Mouse (Mus musculus): ENCODE measurements around the gene Ccdc154.
"Not testable (repeated sequence)": the region's sequence is repeated elsewhere in the genome, so short reads cannot be mapped to it uniquely, and the experiment has no call there.

The Ccdc154 gene

DNA sequence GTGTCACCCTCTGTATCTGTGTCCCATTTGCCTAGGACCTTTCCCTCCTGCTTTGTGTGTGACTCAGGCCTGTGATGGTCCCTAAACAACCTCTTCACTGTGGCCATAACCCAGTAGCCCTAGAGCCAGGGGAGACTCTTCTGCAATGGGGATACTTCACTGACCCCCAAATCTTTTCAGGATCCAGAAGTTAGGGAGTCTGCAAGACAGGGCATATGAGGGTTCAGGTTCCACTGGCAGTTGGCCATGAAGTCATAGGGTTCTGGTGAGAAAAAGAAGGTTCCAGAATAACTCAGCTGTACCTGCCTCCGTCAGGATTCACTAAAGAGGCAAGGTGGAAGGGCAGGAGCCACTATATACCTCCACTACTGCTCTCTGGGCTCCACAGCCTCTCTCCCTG, at the start of gene Ccdc154:
Gene Ccdc154 (plus strand): TSS at position 301 of the 400 bp plus-strand sequence.
- no peak for DNase-seq (ENCODE audit: low spot score)

GRCm38 (mm10) chr17:25114908-25115645, 47.2 kb upstream of the Ccdc154 start:
- DNase-seq (ENCODE audit: low spot score), result no peak

DNA sequence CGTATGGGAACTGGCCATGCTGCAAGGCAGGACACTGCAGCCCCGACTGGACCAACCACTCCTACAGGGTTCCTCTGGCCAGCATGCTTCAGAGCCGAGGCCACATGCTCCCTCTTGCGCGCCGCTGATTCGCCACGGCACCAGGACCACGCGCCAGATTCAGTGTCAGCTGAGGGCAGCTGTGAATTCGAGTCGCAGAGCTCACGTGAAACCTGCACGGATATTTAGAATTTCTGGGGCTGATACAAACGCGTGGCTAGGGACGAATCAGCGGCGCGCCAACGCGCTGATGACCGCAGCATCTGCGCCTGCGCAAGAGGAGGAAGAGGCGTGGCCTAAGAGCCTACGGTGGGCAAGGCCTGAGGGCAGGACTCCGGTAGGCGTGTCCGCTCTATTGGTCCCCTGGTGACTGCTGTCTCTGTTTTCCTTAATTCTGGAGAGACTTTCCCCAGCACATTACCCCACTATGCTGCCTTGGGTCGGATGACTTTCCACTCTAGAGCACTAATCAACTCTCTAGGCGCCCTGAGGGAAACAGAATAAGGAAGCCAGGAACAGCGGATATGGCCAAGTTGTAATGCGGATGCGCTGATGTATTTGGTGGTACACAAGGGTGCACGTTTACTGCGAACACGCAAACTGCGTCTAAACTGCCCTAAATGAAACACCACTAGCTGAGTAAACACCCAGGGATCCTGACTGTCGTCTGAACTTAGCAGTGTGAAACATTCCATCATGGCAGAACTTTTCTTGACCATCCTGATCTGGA, 46.4 kb upstream of the Ccdc154 start, which contains the start of gene Telo2:
Gene Telo2 (minus strand): TSS at position 304 of the 769 bp plus-strand sequence.
- DNase-seq (ENCODE audit: low spot score), result peak; percentile 90

DNA sequence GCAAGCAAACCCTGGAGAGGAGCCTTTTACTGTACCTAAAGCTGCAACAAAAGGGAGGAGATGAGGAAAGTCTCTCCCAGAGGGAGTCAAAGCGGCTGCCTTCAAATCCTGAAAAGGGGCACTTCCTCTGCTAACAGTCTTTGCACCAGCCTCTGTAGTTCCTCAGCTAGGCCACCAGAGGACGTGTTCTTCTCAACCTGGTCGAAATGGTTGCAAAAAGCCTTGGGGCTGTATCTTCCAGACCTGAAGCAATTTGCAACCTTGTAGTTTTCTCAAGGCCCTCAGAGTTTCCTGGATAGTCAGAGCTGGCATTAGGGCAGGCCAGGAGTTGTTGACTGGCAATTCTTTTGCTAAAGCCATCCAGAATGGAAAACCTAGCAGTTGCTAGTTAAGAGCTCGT, 45.0 kb upstream of the Ccdc154 start:
- DNase-seq (ENCODE audit: low spot score), result no peak

- no peak for DNase-seq (ENCODE audit: low spot score)
Observed at GRCm38 (mm10) chr17:25120406-25120805, 41.9 kb upstream of the Ccdc154 start, which contains the start of gene Ptx4. Gene Ptx4, plus strand, starts transcription at chr17:25120760.

- no peak for DNase-seq (ENCODE audit: low spot score)
Observed at GRCm38 (mm10) chr17:25123979-25124378, 38.3 kb upstream of the Ccdc154 start.

- not testable (repeated sequence) for DNase-seq (ENCODE audit: low spot score)
Observed at GRCm38 (mm10) chr17:25125442-25126060, 36.7 kb upstream of the Ccdc154 start.

GRCm38 (mm10) chr17:25127079-25127478, 35.2 kb upstream of the Ccdc154 start:
- DNase-seq (ENCODE audit: low spot score), result no peak

DNA sequence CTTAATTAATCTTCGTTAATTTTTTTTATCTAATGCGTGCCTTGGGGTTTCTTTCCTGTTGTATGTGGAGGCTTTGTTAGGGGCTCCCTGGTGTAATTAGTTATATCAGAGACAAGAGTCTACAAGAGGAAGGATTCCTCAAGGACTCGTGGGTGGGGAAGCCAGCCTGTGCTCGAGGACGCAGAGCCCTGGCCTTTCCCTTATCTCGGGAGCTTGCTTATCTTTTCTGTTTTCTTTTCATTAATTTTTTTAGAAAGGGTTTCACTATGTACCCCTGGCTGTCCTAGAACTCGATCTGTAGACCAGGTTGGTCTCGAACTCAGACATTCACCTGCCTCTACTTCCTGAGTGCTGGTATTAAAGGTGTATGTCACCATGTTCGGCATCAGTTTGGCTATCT, 34.6 kb upstream of the Ccdc154 start:
- DNase-seq (ENCODE audit: low spot score), result no peak

DNA sequence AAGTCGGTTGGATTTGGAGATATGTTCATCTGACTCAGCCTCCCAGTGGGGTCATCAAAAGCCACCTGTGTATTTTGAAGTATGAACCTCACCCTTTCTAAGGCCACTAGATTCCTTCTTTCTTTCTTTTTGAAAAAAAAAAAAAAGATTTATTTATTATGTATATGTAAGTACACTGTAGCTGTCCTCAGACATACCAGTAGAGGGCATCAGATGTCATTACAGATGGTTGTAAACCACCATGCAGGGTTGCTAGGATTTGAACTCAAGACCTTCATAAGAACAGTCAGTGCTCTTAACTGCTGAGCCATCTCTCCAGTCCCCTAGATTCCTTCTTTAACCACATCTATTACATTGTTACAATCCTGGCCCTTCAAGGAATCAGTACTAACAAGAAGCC, 32.2 kb upstream of the Ccdc154 start:
- no peak for DNase-seq (ENCODE audit: low spot score)

- DNase-seq (ENCODE audit: low spot score), result peak; percentile 84
Observed at GRCm38 (mm10) chr17:25133275-25133698, 29.0 kb upstream of the Ccdc154 start, which contains the start of gene Clcn7. Gene Clcn7, plus strand, starts transcription at chr17:25133391.

GRCm38 (mm10) chr17:25135622-25136021, 26.6 kb upstream of the Ccdc154 start:
- DNase-seq (ENCODE audit: low spot score), result no peak

DNA sequence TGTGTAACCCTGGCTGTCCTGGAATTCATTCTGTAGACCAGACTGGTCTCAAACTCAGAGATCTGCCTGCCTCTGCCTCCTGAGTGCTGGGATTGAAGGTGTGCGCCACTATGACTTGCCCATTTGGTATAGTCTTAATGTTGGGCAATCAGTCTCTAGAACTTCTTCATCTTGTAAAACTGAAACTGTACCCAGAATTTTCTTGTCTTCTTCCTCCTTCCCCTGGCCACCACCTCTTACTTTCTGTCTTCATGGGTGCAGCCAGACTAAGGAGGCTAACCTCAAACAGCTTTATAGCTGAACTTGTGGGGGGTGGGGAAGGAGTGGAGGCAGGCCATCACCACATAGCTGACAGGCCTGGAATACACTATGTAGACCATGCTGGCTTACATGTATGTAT, 23.5 kb upstream of the Ccdc154 start:
- DNase-seq (ENCODE audit: low spot score), result no peak

DNA sequence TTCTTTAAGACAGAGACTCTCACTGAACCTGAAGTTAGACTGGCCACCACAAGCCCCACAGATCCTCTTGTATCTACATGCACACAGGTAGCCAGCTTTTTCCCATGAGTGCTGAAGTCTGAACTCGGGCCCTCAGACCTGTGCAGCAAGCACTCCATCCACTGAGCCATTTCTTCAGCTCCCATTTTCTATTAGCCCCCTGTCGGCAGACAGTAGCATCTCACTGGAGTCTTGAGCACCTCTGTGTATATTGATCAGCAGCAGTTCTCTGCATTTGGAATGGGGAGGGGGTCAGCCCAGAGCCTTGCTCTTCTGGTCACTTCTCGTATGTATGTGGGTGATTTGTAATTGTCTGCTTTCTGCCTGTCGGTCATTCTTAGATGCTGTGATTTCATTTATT, 22.3 kb upstream of the Ccdc154 start:
- DNase-seq (ENCODE audit: low spot score), result no peak

DNA sequence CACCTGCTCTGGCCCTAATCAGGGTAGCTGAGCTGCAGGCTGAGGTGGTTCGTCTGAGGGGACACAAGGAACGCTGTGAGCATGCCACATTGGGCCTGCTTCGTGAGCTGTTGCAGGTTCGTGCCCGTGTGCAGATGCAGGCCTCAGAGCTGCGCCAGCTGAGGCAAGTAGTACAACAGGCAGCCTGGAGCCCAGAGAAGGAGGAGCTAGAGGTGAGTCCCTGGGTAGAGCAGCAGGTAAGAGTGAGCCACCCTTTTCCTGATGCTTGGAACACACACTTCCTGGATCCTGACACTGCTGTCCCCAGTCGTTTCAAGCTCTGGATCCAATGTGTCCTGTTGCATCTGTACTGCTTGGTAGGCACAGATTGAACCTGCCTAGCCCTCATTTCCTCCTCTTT, 1.1 kb downstream of the Ccdc154 start:
- no peak for DNase-seq (ENCODE audit: low spot score)

GRCm38 (mm10) chr17:25164770-25165169, 2.5 kb downstream of the Ccdc154 start:
- DNase-seq (ENCODE audit: low spot score), result no peak

DNA sequence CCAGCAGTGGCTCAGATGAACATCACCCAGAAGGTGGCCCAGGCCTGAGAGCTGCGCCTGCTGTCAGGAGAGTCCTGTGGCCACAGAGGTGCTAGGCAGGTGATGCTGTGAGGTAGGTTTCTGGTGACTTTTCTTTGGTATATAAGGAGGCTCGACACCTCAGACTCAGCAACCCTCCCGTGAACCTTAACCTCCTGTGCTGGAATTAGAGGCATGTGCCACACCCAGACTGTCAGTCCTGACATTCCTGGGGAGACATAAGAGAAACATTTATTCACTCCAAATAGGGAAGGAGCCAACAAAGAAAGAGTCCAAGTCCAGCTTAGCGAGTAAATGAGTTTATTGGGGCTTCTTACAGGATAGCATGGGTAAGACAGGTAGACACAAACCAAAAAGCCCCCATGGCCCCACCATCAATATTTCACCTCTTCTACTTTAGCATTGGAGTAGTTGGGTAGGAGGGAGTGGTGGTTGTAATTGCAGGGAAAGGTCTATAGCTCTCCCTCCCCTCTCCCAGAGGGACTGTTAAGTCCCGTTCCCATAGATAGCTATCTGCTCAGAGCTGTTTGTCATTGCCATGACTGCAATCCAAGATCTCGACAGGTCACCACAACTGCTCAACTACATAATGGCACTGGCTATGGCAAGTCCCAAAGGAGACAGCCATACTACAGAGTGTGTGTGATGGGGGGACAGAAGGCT, 3.9 kb downstream of the Ccdc154 start:
- no peak for DNase-seq (ENCODE audit: low spot score)

DNA sequence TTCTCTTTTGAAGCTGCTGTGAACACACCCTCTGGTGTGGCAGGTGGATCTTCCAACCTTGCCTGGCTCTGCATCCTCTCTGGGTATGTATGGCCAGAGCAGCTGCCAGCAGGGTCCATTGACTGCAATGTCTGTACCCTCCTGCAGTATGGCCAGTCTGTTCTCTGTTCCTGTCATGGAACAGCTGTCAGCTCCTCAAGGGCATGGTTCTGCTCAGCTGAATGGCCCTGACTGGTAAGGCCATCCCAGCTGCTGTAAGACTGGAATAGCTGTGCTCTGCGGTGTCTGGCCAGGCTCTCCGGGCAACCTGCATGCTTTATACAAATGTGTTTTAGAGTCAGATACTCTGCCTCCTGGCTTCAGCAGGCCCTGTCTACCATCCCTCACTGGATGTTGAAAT, 7.4 kb downstream of the Ccdc154 start:
- DNase-seq (ENCODE audit: low spot score), result no peak

- DNase-seq (ENCODE audit: low spot score), result no peak
Observed at GRCm38 (mm10) chr17:25172558-25172957, 10.3 kb downstream of the Ccdc154 start.

- no peak for DNase-seq (ENCODE audit: low spot score)
Observed at GRCm38 (mm10) chr17:25175411-25175810, 13.2 kb downstream of the Ccdc154 start, which contains the start of gene Gm38655. Gene Gm38655, minus strand, starts transcription at chr17:25175471.

- DNase-seq (ENCODE audit: low spot score), result no peak
Observed at GRCm38 (mm10) chr17:25183232-25183631, 21.0 kb downstream of the Ccdc154 start.

DNA sequence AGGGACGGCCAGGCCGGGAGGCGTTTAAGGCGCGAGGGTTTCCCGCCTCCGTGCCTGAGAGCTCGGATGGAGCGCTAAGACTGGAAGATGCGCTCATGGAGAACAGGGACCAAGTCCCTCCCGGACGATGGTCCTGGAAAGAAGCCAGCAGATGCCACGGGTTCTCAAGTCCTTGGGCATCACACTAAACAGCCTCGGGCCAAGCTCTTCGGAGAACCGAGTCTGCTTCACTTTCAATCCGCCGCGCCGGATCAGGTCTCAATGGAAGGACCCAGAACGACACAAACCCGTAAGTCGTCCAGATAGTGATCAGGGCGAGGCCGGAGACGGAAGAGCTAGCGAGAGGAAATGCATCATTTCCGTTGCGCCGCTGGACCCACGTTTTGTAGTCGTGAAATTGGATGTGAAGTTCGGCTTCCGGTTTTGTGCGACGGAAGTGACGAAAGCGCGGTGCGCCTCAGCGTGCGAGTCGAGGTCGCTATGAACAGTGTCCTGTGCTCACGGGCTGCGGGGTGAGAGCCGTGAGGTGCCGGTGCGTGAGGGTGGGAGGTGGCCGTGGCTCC, 21.9 kb downstream of the Ccdc154 start, which contains the start of gene BC003965:
Gene BC003965 (plus strand): TSS at position 426 of the 563 bp plus-strand sequence.
- peak; percentile 95 for DNase-seq (ENCODE audit: low spot score)
